Mouse (Mus musculus): ENCODE measurements at regions not wholly inside any gene's neighbourhood (a gene's known extent, or its start where the extent isn't known, plus 50 kb on each side); places are given as distances from the start of the nearest gene placed in this dataset.
A peak's percentile ranks its signal among the peaks of the same experiment; 100 is the strongest.

GRCm38 (mm10) chr14:86315974-86316373, 825.1 kb downstream of the Diaph3 start:
- no peak overlapping the region for H3K4me3 ChIP-seq
- no peaks in the 10 kb centered on the region for H3K36me3 ChIP-seq (ENCODE audit: control insufficient read depth, insufficient read depth)
- no peaks in the 10 kb centered on the region for H3K27me3 ChIP-seq (ENCODE audit: control insufficient read depth, insufficient read depth, insufficient read length)
- no peak overlapping the region for H3K4me2 ChIP-seq (ENCODE audit: low read depth)
- no peak overlapping the region for H3ac ChIP-seq (ENCODE audit: control insufficient read depth, insufficient read length)
- TF ChIP-seq MAX (IDR thresholded peaks at IDR 0.05; ENCODE audit: low read depth) (no peak), USF1 (IDR thresholded peaks at IDR 0.05; ENCODE audit: low read depth) (no peak), TCF3 (IDR thresholded peaks at IDR 0.05; ENCODE audit: insufficient read length, low read depth) (no peak), CEBPB (IDR thresholded peaks at IDR 0.05; ENCODE audit: insufficient read depth, poor library complexity, severe bottlenecking) (no peak), E2F4 (IDR thresholded peaks at IDR 0.05; ENCODE audit: insufficient read depth) (no peak), REST (IDR thresholded peaks at IDR 0.05; ENCODE audit: insufficient read depth, insufficient read length) (no peak), POLR2AphosphoS2 (IDR thresholded peaks at IDR 0.05; ENCODE audit: insufficient read length, low read depth) (no peak)
- no peaks in the 10 kb centered on the region for H3K79me2 ChIP-seq (ENCODE audit: control insufficient read depth, insufficient read depth)

DNA sequence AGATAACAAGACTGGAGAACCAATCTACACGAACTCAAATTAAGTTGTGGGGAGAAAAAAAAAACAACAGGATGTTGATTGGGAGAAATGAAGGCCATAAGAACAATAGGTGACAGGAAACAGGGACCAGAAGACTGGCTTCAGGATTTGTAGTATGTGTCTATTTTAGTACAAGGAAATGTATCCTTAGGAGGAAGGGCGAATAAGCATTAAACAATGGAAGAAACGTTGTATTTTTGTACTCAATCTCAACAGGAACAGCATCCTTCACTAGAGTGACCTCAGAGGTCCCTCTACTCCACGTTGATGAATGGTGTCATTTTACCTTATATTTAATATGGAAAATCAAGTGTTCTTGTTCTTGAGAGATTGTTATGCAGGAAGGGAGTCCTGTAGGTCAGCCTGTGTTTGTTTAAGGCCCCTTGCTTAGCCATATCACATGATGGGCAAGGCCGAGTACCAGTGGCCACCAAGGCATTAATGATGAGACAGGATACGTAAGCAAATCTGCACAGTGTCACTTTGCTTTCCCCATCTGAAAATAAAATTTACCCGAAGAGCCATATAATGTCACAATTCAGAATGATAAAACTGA, 832.0 kb downstream of the Diaph3 start:
- Histone ChIP-seq H3K4me3 (no peak overlapping the region), H3K36me3 (ENCODE audit: control insufficient read depth, insufficient read depth) (no peaks in the 10 kb centered on the region), H3K27me3 (ENCODE audit: control insufficient read depth, insufficient read depth, insufficient read length) (no peaks in the 10 kb centered on the region), H3K79me2 (ENCODE audit: control insufficient read depth, insufficient read depth) (no peaks in the 10 kb centered on the region), H3ac (ENCODE audit: control insufficient read depth, insufficient read length) (no peak overlapping the region), H3K4me2 (ENCODE audit: low read depth) (no peak overlapping the region)
- TF ChIP-seq E2F4 (IDR thresholded peaks at IDR 0.05; ENCODE audit: insufficient read depth) (no peak), POLR2A (IDR thresholded peaks at IDR 0.05; ENCODE audit: insufficient read length, low read depth) (no peak), USF1 (IDR thresholded peaks at IDR 0.05; ENCODE audit: low read depth) (no peak)

GRCm38 (mm10) chr14:86307806-86308205, 833.2 kb downstream of the Diaph3 start:
- Histone ChIP-seq H3ac (ENCODE audit: control insufficient read depth, insufficient read length) (no peak overlapping the region), H3K4me2 (ENCODE audit: low read depth) (no peak overlapping the region), H3K36me3 (ENCODE audit: control insufficient read depth, insufficient read depth) (no peaks in the 10 kb centered on the region), H3K27me3 (ENCODE audit: control insufficient read depth, insufficient read depth, insufficient read length) (no peaks in the 10 kb centered on the region), H3K4me3 (no peak overlapping the region), H3K79me2 (ENCODE audit: control insufficient read depth, insufficient read depth) (no peaks in the 10 kb centered on the region)
- TF ChIP-seq MYOD1 (IDR thresholded peaks at IDR 0.05; ENCODE audit: control insufficient read depth in 1 of 3, insufficient read length in 2 of 3, low read depth in 2 of 3) (peak in 2 of 3 experiments; percentile 91), REST (IDR thresholded peaks at IDR 0.05; ENCODE audit: insufficient read depth, insufficient read length) (no peak), TCF12 (IDR thresholded peaks at IDR 0.05; ENCODE audit: insufficient read depth, poor library complexity, severe bottlenecking) (peak; percentile 40), POLR2AphosphoS2 (IDR thresholded peaks at IDR 0.05; ENCODE audit: insufficient read length, low read depth) (no peak), MYOG (IDR thresholded peaks at IDR 0.05; ENCODE audit: control insufficient read depth in 1 of 3, insufficient read depth in 1 of 3, insufficient read length in 2 of 3, low read depth in 2 of 3) (peak in 2 of 3 experiments; percentile 71 to 83), TCF3 (IDR thresholded peaks at IDR 0.05; ENCODE audit: insufficient read length, low read depth) (peak; percentile 6)

DNA sequence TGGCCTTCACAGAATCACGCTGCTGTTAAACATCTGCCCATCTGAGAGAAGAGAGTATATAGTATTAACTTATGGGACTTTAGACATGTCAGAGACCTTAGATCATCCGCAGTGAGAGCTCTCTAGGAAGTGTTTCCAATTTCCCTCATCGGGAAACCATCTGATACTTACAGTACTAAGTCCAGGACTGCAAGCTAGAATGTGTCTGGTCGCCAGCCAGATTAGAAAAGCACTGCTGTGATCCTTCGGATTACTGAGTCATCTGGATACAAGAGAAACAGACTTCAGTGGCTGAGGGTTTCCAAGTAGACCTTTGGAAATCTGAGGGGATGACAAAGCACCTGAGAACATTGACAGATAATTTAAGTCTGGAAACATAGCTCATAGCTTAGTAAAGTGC, 839.4 kb downstream of the Diaph3 start:
- H3K36me3 ChIP-seq (ENCODE audit: control insufficient read depth, insufficient read depth): no peaks in the 10 kb centered on the region
- no peaks in the 10 kb centered on the region for H3K27me3 ChIP-seq (ENCODE audit: control insufficient read depth, insufficient read depth, insufficient read length)
- H3K4me3 ChIP-seq: no peak overlapping the region
- no peak overlapping the region for H3K4me2 ChIP-seq (ENCODE audit: low read depth)
- no peak overlapping the region for H3ac ChIP-seq (ENCODE audit: control insufficient read depth, insufficient read length)
- H3K79me2 ChIP-seq (ENCODE audit: control insufficient read depth, insufficient read depth): no peaks in the 10 kb centered on the region
- TF ChIP-seq E2F4 (IDR thresholded peaks at IDR 0.05; ENCODE audit: insufficient read depth) (no peak), MYOG (IDR thresholded peaks at IDR 0.05; ENCODE audit: control insufficient read depth in 1 of 3, insufficient read depth in 1 of 3, insufficient read length in 2 of 3, low read depth in 2 of 3) (no peak), USF1 (IDR thresholded peaks at IDR 0.05; ENCODE audit: low read depth) (no peak), MYOD1 (IDR thresholded peaks at IDR 0.05; ENCODE audit: control insufficient read depth in 1 of 3, insufficient read length in 2 of 3, low read depth in 2 of 3) (no peak), TCF12 (IDR thresholded peaks at IDR 0.05; ENCODE audit: insufficient read depth, poor library complexity, severe bottlenecking) (no peak), MAX (IDR thresholded peaks at IDR 0.05; ENCODE audit: low read depth) (no peak), POLR2AphosphoS2 (IDR thresholded peaks at IDR 0.05; ENCODE audit: insufficient read length, low read depth) (no peak), CEBPB (IDR thresholded peaks at IDR 0.05; ENCODE audit: insufficient read depth, poor library complexity, severe bottlenecking) (no peak), SRF (IDR thresholded peaks at IDR 0.05; ENCODE audit: control insufficient read depth, insufficient read length, low read depth) (no peak), REST (IDR thresholded peaks at IDR 0.05; ENCODE audit: insufficient read depth, insufficient read length) (no peak), POLR2A (IDR thresholded peaks at IDR 0.05; ENCODE audit: insufficient read length, low read depth) (no peak), TCF3 (IDR thresholded peaks at IDR 0.05; ENCODE audit: insufficient read length, low read depth) (no peak)

- H3K79me2 ChIP-seq (ENCODE audit: control insufficient read depth, insufficient read depth): no peaks in the 10 kb centered on the region
- TF ChIP-seq REST (IDR thresholded peaks at IDR 0.05; ENCODE audit: insufficient read depth, insufficient read length) (no peak), USF1 (IDR thresholded peaks at IDR 0.05; ENCODE audit: low read depth) (no peak), POLR2A (IDR thresholded peaks at IDR 0.05; ENCODE audit: insufficient read length, low read depth) (no peak), MYOG (IDR thresholded peaks at IDR 0.05; ENCODE audit: control insufficient read depth in 1 of 3, insufficient read depth in 1 of 3, insufficient read length in 2 of 3, low read depth in 2 of 3) (no peak), E2F4 (IDR thresholded peaks at IDR 0.05; ENCODE audit: insufficient read depth) (no peak), TCF3 (IDR thresholded peaks at IDR 0.05; ENCODE audit: insufficient read length, low read depth) (no peak), CEBPB (IDR thresholded peaks at IDR 0.05; ENCODE audit: insufficient read depth, poor library complexity, severe bottlenecking) (no peak), MYOD1 (IDR thresholded peaks at IDR 0.05; ENCODE audit: control insufficient read depth in 1 of 3, insufficient read length in 2 of 3, low read depth in 2 of 3) (no peak), TCF12 (IDR thresholded peaks at IDR 0.05; ENCODE audit: insufficient read depth, poor library complexity, severe bottlenecking) (no peak), SRF (IDR thresholded peaks at IDR 0.05; ENCODE audit: control insufficient read depth, insufficient read length, low read depth) (no peak), POLR2AphosphoS2 (IDR thresholded peaks at IDR 0.05; ENCODE audit: insufficient read length, low read depth) (no peak), MAX (IDR thresholded peaks at IDR 0.05; ENCODE audit: low read depth) (no peak)
- H3K27me3 ChIP-seq (ENCODE audit: control insufficient read depth, insufficient read depth, insufficient read length): no peaks in the 10 kb centered on the region
- no peak overlapping the region for H3K4me3 ChIP-seq
- no peaks in the 10 kb centered on the region for H3K36me3 ChIP-seq (ENCODE audit: control insufficient read depth, insufficient read depth)
- H3ac ChIP-seq (ENCODE audit: control insufficient read depth, insufficient read length): no peak overlapping the region
- H3K4me2 ChIP-seq (ENCODE audit: low read depth): no peak overlapping the region
Observed at GRCm38 (mm10) chr14:86300811-86301210, 840.2 kb downstream of the Diaph3 start.

Data from myocyte (in vitro differentiated cells).